Mouse (Mus musculus): ENCODE results near the gene Gm3336. TPM values are rescaled to one million over a fixed set of nuclear protein-coding genes. Genes with fewer than 3 reads are reported as not detected.

The Gm3336 gene
- total and polyA plus RNA-seq, 3 experiments = 0.25 to 0.49 TPM; not detected in 1

- H3K4me3 ChIP-seq (replicated peaks in 1 of 3; ENCODE audit: low read depth in 2 of 3, low read length in 2 of 3, poor library complexity in 1 of 3) = no peak overlapping the region
- TF ChIP-seq TBP (conservative IDR thresholded peaks at IDR 0.05; ENCODE audit: low read depth, low read length) (no peak), CHD2 (IDR thresholded peaks at IDR 0.05; ENCODE audit: low read length) (no peak), HCFC1 (IDR thresholded peaks at IDR 0.05; ENCODE audit: low read depth, low read length) (no peak), TCF12 (IDR thresholded peaks at IDR 0.05; ENCODE audit: low read depth, low read length) (no peak), JUN (IDR thresholded peaks at IDR 0.05; ENCODE audit: insufficient read depth, low read depth, low read length) (no peak)
- no peak overlapping the region for H3K27ac ChIP-seq (ENCODE audit: insufficient read depth, low read depth)
- dilution Hi-C loops (cut with MboI; ENCODE audit: extremely low pct_ligation_motif_present, extremely low pct_unique_long_range_greater_than_20kb, low sequenced_read_pairs) = no loop called here
- in situ Hi-C loops (cut with MboI; ENCODE audit: low pct_ligation_motif_present, low pct_unique_long_range_greater_than_20kb, low sequenced_read_pairs) = no loop called here
- peaks cover 9 to 32% of the 10 kb centered on the region in 2 experiments; a peak in 3 of 4 replicates for H3K4me1 ChIP-seq (ENCODE audit: control insufficient read depth in 1 of 2, insufficient read depth in 2 of 2)
- DNase-seq (ENCODE audit: extremely low read depth) = no peak
- no peaks in the 10 kb centered on the region for H3K79me2 ChIP-seq (replicated peaks; ENCODE audit: control insufficient read depth, extremely low read depth, insufficient read depth, poor library complexity, severe bottlenecking)
- H3K9me3 ChIP-seq (replicated peaks; ENCODE audit: low read length) = no peaks in the 10 kb centered on the region
- no peak overlapping the region for H3K4me2 ChIP-seq (ENCODE audit: insufficient read depth, low read depth, poor library complexity, severe bottlenecking)
- no peaks in the 10 kb centered on the region for H3K36me3 ChIP-seq (replicated peaks in 1 of 2; ENCODE audit: control insufficient read depth in 1 of 2, insufficient read depth in 1 of 2, low read length in 1 of 2)
- peaks cover 3% of the 10 kb centered on the region for H3K27me3 ChIP-seq (replicated peaks)
- no peak overlapping the region for H3K9ac ChIP-seq (ENCODE audit: insufficient read depth, low read depth)
Measured at GRCm38 (mm10) chr8:70724216-70724615, 5.9 kb downstream of the Gm3336 start.

- H3K79me2 ChIP-seq (replicated peaks; ENCODE audit: control insufficient read depth, extremely low read depth, insufficient read depth, poor library complexity, severe bottlenecking) = no peaks in the 10 kb centered on the region
Measured at GRCm38 (mm10) chr8:70725792-70726447, 7.6 kb downstream of the Gm3336 start.

DNA sequence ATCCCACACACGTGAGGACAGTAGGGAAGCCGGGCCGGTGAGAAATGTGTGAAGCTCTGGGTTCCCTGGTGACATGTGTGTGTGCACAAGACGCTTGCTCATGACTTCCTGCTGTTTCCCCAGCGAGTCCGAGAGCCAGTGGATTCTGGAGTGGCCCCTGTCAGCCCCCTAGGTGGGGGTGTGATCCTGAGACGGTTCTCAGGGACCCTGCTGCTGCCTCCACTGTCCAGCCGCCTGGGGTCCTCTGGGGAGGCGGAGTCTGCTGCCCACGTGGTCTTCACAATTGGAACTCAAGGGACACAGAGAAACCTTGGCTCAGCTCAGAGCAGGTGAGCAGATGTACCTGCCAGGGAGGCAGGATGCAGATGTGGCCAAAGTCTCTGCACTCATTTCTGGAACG is 8.4 kb downstream of the Gm3336 start:
- TF ChIP-seq IRF4 (IDR thresholded peaks at IDR 0.05; ENCODE audit: low read depth, low read length) (no peak), JUND (conservative IDR thresholded peaks at IDR 0.05; ENCODE audit: low read depth, low read length) (no peak)
- dilution Hi-C loops (cut with MboI; ENCODE audit: extremely low pct_ligation_motif_present, extremely low pct_unique_long_range_greater_than_20kb, low sequenced_read_pairs) = no loop called here
- Histone ChIP-seq H3K36me3 (replicated peaks in 1 of 2; ENCODE audit: control insufficient read depth in 1 of 2, insufficient read depth in 1 of 2, low read length in 1 of 2) (no peaks in the 10 kb centered on the region), H3K79me2 (replicated peaks; ENCODE audit: control insufficient read depth, extremely low read depth, insufficient read depth, poor library complexity, severe bottlenecking) (no peaks in the 10 kb centered on the region), H3K9ac (ENCODE audit: insufficient read depth, low read depth) (no peak overlapping the region), H3K4me1 (ENCODE audit: control insufficient read depth in 1 of 2, insufficient read depth in 2 of 2) (peaks cover 21 to 35% of the 10 kb centered on the region in 2 experiments), H3K4me2 (ENCODE audit: insufficient read depth, low read depth, poor library complexity, severe bottlenecking) (no peak overlapping the region), H3K9me3 (replicated peaks; ENCODE audit: low read length) (no peaks in the 10 kb centered on the region), H3K27ac (ENCODE audit: insufficient read depth, low read depth) (no peak overlapping the region), H3K27me3 (replicated peaks) (no peaks in the 10 kb centered on the region), H3K4me3 (replicated peaks in 1 of 3; ENCODE audit: low read depth in 2 of 3, low read length in 2 of 3, poor library complexity in 1 of 3) (no peak overlapping the region)
- in situ Hi-C loops (cut with MboI; ENCODE audit: low pct_ligation_motif_present, low pct_unique_long_range_greater_than_20kb, low sequenced_read_pairs) = no loop called here
- no peak for DNase-seq (ENCODE audit: extremely low read depth)

More at GRCm38 (mm10) chr8:70725792-70726447, 7.6 kb downstream of the Gm3336 start:
- no peaks in the 10 kb centered on the region for H3K27me3 ChIP-seq (replicated peaks)
- H3K4me1 ChIP-seq (ENCODE audit: control insufficient read depth in 1 of 2, insufficient read depth in 2 of 2) = peaks cover 18 to 29% of the 10 kb centered on the region in 2 experiments
- no peak overlapping the region for H3K9ac ChIP-seq (ENCODE audit: insufficient read depth, low read depth)
- in situ Hi-C loops (cut with MboI; ENCODE audit: low pct_ligation_motif_present, low pct_unique_long_range_greater_than_20kb, low sequenced_read_pairs) (no loop called here), dilution Hi-C loops (cut with MboI; ENCODE audit: extremely low pct_ligation_motif_present, extremely low pct_unique_long_range_greater_than_20kb, low sequenced_read_pairs) (no loop called here)
- no peak overlapping the region for H3K4me3 ChIP-seq (replicated peaks in 1 of 3; ENCODE audit: low read depth in 2 of 3, low read length in 2 of 3, poor library complexity in 1 of 3)
- TF ChIP-seq SMC3 (IDR thresholded peaks at IDR 0.05; ENCODE audit: low read depth, low read length) (no peak), PAX5 (IDR thresholded peaks at IDR 0.05; ENCODE audit: low read length) (no peak), TCF12 (IDR thresholded peaks at IDR 0.05; ENCODE audit: low read depth, low read length) (no peak), RCOR1 (conservative IDR thresholded peaks at IDR 0.05; ENCODE audit: low read depth, low read length) (no peak), KAT2A (IDR thresholded peaks at IDR 0.05; ENCODE audit: insufficient replicate concordance, low read length) (no peak), UBTF (IDR thresholded peaks at IDR 0.05; ENCODE audit: low read depth, low read length) (no peak), JUN (IDR thresholded peaks at IDR 0.05; ENCODE audit: insufficient read depth, low read depth, low read length) (no peak), USF1 (IDR thresholded peaks at IDR 0.05; ENCODE audit: low read depth, low read length) (no peak), EP300 (IDR thresholded peaks at IDR 0.05; ENCODE audit: low read length) (no peak), MAZ (IDR thresholded peaks at IDR 0.05; ENCODE audit: low read depth, low read length) (no peak)
- no peaks in the 10 kb centered on the region for H3K9me3 ChIP-seq (replicated peaks; ENCODE audit: low read length)
- no peak for DNase-seq (ENCODE audit: extremely low read depth)
- no peak overlapping the region for H3K4me2 ChIP-seq (ENCODE audit: insufficient read depth, low read depth, poor library complexity, severe bottlenecking)
- no peaks in the 10 kb centered on the region for H3K36me3 ChIP-seq (replicated peaks in 1 of 2; ENCODE audit: control insufficient read depth in 1 of 2, insufficient read depth in 1 of 2, low read length in 1 of 2)
- H3K27ac ChIP-seq (ENCODE audit: insufficient read depth, low read depth) = no peak overlapping the region

Measured in CH12.LX (cell line).